Mouse (Mus musculus): Measurements from ENCODE around the gene Lin7b.

Gene Lin7b

DNA sequence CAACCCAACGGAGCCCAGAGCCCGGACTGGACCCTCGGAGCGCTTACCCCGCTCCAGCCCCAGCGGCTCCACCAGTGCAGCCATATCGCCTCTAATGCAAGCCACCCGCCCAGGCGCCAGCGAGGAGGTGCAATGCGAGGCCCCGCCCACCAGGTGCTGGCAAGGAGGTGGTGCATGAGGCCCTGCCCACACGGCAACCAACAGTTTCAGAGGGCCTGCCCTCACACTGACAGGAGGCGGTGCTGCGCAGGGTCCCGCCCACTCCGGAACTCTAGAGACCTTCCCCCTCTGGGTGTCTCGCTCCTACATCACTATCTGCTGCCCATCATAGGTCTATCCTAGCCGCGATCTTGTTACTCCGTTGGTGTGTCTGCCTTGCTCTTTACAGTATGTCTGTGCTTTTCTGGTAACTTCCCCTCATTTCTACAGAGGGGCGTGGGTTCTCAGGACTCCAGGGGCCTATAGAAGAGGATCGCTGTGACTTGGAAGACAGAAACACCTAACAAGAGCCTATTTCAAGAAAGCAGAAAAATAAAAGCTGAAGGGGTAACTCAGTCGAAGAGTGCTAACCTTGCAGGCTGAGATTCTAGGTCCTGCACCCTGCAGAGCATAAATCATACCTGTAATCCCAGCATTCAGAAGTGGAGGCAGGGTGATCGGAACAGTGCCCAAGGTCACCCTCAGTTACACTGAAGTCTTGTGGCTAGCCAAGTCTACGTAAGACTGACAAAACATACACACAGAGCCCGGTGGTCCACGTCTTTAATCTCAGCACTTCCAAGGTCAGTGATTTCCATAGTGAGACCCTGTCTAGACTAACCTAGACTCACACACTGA lies at the start of gene Lin7b:
Gene Lin7b (minus strand): TSS at position 109 of the 837 bp plus-strand sequence.
- in situ Hi-C loops (cut with MboI; ENCODE audit: low sequenced_read_pairs): no loop called here

GRCm38 (mm10) chr7:45417962-45418492 lies 47.6 kb upstream of the Lin7b start:
- in situ Hi-C loops (cut with MboI; ENCODE audit: low sequenced_read_pairs): no loop called here

DNA sequence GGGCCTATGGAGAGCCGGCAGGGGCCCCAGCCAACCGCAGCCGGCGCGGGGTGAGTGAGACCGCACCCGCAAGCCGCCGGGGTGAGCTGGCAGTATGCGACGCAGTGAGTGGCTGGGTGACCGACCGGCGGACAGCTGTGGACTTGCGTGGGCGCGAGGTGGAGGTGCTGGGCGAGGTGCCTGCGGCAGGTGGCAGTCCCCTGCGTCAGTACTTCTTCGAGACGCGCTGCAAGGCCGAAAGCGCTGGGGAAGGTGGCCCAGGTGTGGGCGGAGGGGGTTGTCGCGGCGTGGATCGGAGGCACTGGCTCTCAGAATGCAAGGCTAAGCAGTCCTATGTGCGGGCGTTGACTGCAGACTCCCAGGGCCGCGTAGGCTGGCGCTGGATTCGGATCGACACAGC lies 45.3 kb upstream of the Lin7b start:
- in situ Hi-C loops (cut with MboI; ENCODE audit: low sequenced_read_pairs): no loop called here

DNA sequence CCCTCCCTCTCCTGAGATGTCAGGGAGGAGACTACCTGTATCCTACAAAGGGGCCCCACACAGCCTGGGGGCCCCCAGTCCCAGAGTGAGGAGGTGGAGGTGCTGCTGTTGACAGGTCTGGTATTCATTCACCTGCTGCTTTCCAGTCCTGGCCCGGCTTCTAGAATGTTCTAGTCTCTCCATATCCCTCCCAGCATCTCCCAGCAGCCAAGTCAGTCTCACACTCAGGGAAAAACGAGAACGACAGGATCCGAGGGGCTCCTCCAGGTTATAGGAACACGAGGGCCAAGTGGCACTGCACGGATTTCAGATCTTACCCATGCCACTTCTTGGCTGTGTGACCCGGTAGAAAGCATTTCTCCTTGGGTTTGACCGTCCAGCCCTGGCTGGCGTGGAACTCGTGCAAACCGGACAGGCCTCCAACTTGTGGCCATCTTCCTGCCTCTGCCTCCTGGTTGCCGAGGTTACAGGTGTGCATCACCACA lies 44.4 kb upstream of the Lin7b start:
- in situ Hi-C loops (cut with MboI; ENCODE audit: low sequenced_read_pairs): no loop called here

- in situ Hi-C loops (cut with MboI; ENCODE audit: low sequenced_read_pairs): no loop called here
Measured at GRCm38 (mm10) chr7:45413864-45414739, 43.7 kb upstream of the Lin7b start.

DNA sequence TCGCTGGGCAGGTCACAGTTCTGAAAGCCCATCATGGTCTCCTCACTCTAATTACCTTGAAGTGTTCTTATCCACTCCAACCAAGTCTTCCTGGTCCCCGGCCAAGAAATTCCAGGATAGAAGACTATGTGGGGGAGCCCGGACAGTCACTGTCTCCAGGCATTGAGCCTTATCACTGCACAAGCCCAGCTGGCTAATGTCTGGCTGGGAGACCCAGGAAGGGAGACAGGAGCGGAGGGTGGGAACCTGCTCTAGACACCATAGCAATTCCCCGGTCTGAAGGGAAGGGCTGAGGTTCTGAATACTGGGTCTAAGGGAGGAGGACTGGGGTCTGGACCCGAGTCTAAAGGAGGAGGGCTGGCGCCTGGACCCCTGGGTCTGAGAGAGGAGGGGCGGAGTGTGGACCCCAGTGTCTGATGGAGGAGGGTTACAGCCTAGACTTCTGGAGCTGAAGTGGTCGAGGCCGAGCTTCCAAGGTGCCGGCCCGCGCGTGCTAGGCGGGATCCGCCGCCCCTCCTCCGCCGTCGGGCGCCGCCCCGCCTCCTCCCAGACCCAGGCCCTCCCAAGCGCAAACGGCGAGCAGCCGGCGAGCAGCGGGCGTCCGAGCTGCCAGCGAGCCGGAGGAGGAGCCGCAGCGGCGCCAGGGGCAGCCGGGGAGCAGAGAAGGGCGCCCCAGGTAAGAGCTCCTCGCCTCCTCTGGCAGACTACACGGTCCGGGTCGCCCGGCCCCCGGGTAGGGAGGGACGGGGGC lies 42.9 kb upstream of the Lin7b start, which contains the start of gene Ntf5:
Gene Ntf5 (plus strand): TSS at position 583 of the 751 bp plus-strand sequence.
- in situ Hi-C loops (cut with MboI; ENCODE audit: low sequenced_read_pairs): no loop called here

- in situ Hi-C loops (cut with MboI; ENCODE audit: low sequenced_read_pairs): no loop called here
Measured at GRCm38 (mm10) chr7:45412421-45412820, 42.0 kb upstream of the Lin7b start.

GRCm38 (mm10) chr7:45409497-45410163 lies 39.2 kb upstream of the Lin7b start:
- in situ Hi-C loops (cut with MboI; ENCODE audit: low sequenced_read_pairs): no loop called here

GRCm38 (mm10) chr7:45408949-45409348 lies 38.6 kb upstream of the Lin7b start:
- in situ Hi-C loops (cut with MboI; ENCODE audit: low sequenced_read_pairs): no loop called here

GRCm38 (mm10) chr7:45408351-45408750 lies 38.0 kb upstream of the Lin7b start:
- in situ Hi-C loops (cut with MboI; ENCODE audit: low sequenced_read_pairs): no loop called here

GRCm38 (mm10) chr7:45407836-45408235 lies 37.5 kb upstream of the Lin7b start:
- in situ Hi-C loops (cut with MboI; ENCODE audit: low sequenced_read_pairs): no loop called here

DNA sequence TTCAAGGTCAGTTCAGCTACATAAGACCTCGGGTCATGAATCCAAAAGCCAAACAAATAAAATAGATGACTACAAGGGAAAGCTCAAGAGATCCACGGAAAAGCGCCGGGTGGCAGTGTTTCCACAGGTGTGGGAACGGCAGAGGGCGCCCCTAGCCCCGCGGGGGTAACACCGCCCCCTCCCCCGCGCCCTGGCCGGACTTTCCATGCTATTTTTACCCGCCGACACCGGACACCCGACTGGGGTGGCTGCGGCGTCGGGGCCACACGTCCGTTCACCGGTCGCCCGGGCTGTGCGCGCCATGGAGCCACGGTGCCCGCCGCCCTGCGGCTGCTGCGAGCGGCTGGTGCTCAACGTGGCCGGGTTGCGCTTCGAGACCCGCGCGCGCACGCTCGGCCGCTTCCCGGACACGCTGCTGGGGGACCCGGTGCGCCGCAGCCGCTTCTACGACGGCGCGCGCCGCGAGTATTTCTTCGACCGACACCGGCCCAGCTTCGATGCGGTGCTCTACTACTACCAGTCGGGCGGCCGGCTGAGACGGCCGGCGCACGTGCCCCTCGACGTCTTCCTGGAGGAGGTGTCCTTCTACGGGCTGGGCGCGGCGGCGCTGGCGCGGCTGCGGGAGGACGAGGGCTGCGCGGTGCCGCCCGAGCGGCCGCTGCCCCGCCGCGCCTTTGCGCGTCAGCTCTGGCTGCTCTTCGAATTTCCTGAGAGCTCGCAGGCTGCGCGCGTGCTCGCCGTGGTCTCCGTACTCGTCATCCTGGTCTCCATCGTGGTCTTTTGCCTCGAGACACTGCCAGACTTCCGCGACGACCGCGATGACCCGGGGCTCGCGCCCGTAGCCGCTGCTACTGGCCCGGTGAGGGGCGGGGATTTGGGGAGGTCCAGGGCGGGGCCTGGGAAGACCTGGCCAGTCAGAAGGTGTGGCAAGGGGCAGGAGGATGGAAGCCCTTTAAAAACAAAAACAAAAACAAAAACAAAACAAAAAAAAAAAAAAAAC lies 36.1 kb upstream of the Lin7b start:
- in situ Hi-C loops (cut with MboI; ENCODE audit: low sequenced_read_pairs): no loop called here

DNA sequence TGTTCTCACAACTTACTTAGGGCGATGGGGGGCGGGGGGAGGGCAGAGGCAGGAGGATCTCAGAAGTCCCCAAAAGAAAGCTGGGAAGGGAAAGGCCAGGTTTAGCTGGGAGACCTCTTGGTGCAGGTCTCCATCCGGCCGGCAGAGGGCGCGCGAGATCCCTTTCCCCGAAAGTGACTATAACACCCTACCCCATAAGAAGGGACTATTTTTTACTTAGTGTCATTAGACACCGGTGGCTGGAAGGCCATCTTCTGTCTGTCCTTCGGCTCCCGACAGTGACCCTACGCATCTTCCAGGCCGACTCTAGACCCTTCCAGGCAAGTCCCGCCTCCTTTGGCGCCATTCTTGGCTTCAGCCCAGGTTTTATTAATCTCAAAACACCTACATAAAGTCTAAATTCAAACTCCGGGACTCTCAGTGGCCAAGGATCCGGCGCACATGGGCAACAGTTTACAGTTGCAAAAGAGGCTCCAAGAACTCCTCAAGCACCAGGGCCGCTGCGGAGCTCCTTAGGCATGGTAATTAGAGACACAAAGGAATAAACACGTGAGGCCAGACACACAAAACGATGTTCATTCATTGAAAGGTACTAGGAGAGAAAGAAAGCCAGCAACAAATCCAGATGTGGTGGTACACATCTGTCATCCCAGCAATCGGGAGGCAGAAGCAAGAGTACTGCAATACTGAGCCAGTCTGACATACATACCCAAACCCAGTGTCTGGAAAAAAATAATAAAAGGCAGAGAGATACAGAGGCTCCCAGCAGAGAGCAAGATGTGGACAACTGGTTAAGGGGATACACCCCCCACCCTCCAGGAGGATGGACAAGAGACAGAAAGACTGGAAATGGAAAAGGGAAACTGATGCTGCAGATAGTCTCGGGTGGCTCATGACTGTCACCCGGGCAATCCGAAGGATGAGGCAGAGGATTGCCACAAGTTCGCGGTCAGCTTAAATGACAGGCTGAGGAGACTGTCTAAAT lies 35.0 kb upstream of the Lin7b start, which contains the start of gene Kcna7:
Gene Kcna7 (plus strand): TSS at position 563 of the 985 bp plus-strand sequence.
- in situ Hi-C loops (cut with MboI; ENCODE audit: low sequenced_read_pairs): no loop called here

DNA sequence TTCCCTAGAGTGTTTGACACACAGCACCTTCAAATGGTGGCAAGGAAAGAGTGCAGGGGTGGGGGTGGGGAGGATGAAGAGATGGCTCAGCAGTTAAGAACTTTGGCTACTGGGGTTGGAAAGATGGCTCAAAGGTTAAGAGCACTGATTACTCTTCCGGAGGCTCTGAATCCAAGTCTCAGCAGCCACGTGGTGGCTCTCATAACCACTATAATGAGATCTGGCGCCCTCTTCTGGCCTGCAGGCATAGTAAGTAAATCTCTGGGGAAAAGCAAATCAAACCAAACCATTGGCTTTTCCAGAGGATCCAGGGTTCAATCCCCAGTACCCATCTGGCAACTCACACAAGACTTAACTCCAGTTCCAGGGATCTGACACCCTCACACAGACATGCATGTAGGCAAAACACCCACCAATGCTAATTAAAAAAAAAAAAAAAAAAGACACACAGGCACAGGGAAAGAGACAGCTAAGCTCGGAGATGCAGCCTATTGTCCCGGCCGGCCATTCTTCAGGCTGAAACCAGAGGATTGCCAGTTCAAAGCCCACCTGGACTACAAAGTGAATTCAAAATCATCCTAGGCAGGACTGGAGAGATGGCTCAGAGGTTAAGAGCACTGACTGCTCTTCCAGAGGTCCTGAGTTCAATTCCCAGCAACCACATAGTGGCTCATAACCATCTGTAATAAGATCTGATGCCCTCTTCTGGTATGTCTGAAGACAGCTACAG lies 33.3 kb upstream of the Lin7b start:
- in situ Hi-C loops (cut with MboI; ENCODE audit: low sequenced_read_pairs): no loop called here

- in situ Hi-C loops (cut with MboI; ENCODE audit: low sequenced_read_pairs): no loop called here
Measured at GRCm38 (mm10) chr7:45401521-45402085, 31.2 kb upstream of the Lin7b start.

DNA sequence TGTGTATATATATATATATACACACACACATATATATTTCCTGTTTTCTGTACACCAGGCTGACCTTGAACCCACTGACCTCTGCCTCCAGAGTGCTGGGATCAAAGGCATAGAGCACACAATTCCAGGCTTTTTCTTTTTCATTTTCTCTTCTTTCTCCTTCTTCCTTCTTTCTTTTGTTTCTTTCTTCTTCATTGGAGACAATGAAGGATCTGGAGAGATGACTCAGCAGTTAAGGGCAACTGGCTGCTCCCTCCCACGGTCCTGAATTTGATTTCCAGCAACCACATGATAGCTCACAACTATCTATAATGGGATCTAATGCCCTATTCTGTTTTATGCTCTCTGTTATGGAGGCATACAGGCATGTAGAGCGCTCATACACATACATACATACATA lies 26.4 kb upstream of the Lin7b start:
- in situ Hi-C loops (cut with MboI; ENCODE audit: low sequenced_read_pairs): no loop called here

Data from CH12F3 (cell line).